Mouse (Mus musculus) neural tube, embryonic 14.5 days (tissue): ENCODE results near the gene Mrpl4. TPM values are rescaled to one million over a fixed set of nuclear protein-coding genes. Genes with fewer than 3 reads are reported as not detected.

Experiments used
- ATAC-seq: fragments of 200-750 bp; cut with Nextera tagmentation; 2 replicates; pipeline ENCODE4 v1.8.0; 2017; ENCODE audit warnings: low read depth, mild to moderate bottlenecking, moderate TSS enrichment, moderate library complexity
- H3K27ac ChIP-seq: fragments of 300-500 bp; sonication (generic); 2 replicates; pipeline ENCODE4 v1.5.1; 2014; ENCODE audit warnings: low read depth, mild to moderate bottlenecking, control low read depth, low read length, moderate library complexity, mixed read lengths
- H3K27me3 ChIP-seq: fragments of 300-500 bp; sonication (generic); 2 replicates; pipeline ENCODE4 v1.6.1; 2014; ENCODE audit warnings: low read length; ENCODE audit not compliant: control insufficient read depth, insufficient read depth
- H3K36me3 ChIP-seq: fragments of 300-500 bp; sonication (generic); 2 replicates; pipeline ENCODE4 v1.6.1; 2014; ENCODE audit warnings: low read length, mixed read lengths; ENCODE audit not compliant: control insufficient read depth, insufficient read depth
- H3K4me1 ChIP-seq: fragments of 300-500 bp; sonication (generic); 2 replicates; pipeline ENCODE4 v1.6.1; 2014; ENCODE audit warnings: low read length; ENCODE audit not compliant: control insufficient read depth, insufficient read depth
- H3K4me2 ChIP-seq: fragments of 300-500 bp; sonication (generic); 2 replicates; pipeline ENCODE4 v1.6.1; 2014; ENCODE audit warnings: mild to moderate bottlenecking, low read depth, low read length, control low read depth
- H3K4me3 ChIP-seq: fragments of 300-500 bp; sonication (generic); 2 replicates; pipeline ENCODE4 v1.5.1; 2014; ENCODE audit warnings: low read depth, low read length, control low read depth, mixed read lengths
- H3K9ac ChIP-seq: fragments of 300-500 bp; sonication (generic); replicated peaks from 2 replicates; pipeline ENCODE4 v1.6.1; 2014; ENCODE audit warnings: low read depth, mild to moderate bottlenecking, control low read depth, low read length, mixed read lengths
- H3K9me3 ChIP-seq: fragments of 300-500 bp; sonication (generic); 2 replicates; pipeline ENCODE4 v1.6.1; 2016; ENCODE audit warnings: low read length; ENCODE audit not compliant: control insufficient read depth
- WGBS: fragments of 180-500 bp; shearing (Covaris S2); extraction: QIAGEN DNeasy Blood & Tissue Kit; methylation state at CpG from one replicate; pipeline ENCODE4 v1.1.7; 2014; 5-methylcytosine and 5-hydroxymethylcytosine counted together
- polyA plus RNA-seq: library from polyadenylated mRNA; unstranded; fragments of >200 nt; fragmentation: Nextera tagmentation; extraction: Ambion mirVana; gene quantifications from 2 replicates; pipeline ENCODE4 v1.2.1, GENCODE M21; 2014

The Mrpl4 gene
- polyA plus RNA-seq, result 103 and 115 TPM in 2 replicates

DNA sequence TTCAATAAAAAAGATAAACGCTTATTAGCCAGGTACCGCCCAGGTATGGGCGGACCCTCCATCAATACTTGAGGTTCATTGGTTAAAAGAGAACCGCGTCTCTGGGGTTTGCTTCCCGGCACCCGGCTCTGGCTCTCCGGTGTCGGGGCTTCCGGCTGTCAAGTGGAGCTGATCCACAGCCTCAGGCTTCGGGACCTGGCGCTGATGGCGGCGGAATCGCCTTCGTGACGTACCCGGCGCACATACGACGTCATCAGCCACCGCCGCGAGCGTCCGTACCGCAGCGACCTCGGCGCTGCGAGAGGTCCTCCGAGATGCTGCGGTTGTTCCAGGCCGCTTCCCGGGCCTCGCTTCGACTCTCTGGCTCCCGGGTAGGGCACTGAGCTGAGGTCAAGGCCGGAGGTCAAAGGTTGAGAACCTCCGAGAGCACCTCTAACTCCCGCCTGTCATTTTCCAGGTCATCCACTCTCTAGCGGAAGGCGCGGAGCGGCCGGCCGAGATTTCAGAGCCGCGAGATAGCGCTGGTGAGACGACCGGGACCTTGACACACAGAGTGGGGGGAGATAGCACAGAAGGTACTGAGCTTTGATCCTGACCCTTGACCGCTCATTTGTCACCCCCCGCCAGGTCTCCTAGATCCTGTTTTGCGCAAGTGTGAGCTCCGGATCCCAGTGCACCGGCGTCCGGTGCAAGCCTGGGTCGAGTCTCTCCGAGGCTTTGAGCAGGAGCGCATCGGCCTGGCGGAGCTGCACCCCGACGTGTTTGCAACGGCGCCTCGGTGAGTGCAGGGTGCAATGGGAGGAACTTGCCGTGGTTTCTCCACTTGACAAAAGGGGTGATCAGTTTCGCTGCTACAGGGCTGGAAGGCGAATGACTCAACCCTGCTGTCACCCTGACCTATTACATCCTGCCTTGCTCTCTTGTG lies at the start of gene Mrpl4:
TSS of gene Mrpl4 (plus strand) at position 112 of the 925 bp plus-strand sequence.
- Histone ChIP-seq H3K27me3 (no peaks in the 10 kb centered on the region), H3K9me3 (no peaks in the 10 kb centered on the region), H3K27ac (peak within 1 kb of the TSS; percentile 88), H3K4me3 (peak within 1 kb of the TSS; percentile 79), H3K4me2 (peak within 1 kb of the TSS; percentile 61), H3K36me3 (peaks cover 14% of the 10 kb centered on the region), H3K9ac (peak within 1 kb of the TSS; percentile 79), H3K4me1 (peaks cover 5% of the 10 kb centered on the region; the same call in 1 of the 2 replicates)
- 1% methylated on average over 72 of the region's 72 CpGs for WGBS
- ATAC-seq, result peak; percentile 93

GRCm38 (mm10) chr9:20956989-20957388 lies 45.5 kb upstream of the Mrpl4 start:
- Histone ChIP-seq H3K9me3 (no peaks in the 10 kb centered on the region), H3K9ac (no peak overlapping the region), H3K4me3 (no peak overlapping the region), H3K4me1 (no peaks in the 10 kb centered on the region), H3K27ac (no peak overlapping the region), H3K27me3 (no peaks in the 10 kb centered on the region), H3K4me2 (no peak overlapping the region), H3K36me3 (no peaks in the 10 kb centered on the region)
- no peak for ATAC-seq
- WGBS, result 77% methylated on average over 3 of the region's 3 CpGs

- Histone ChIP-seq H3K4me3 (no peak within 1 kb of the TSS), H3K4me2 (no peak within 1 kb of the TSS), H3K9ac (no peak within 1 kb of the TSS), H3K36me3 (no peaks in the 10 kb centered on the region), H3K4me1 (no peaks in the 10 kb centered on the region), H3K27ac (no peak within 1 kb of the TSS), H3K27me3 (no peaks in the 10 kb centered on the region), H3K9me3 (no peaks in the 10 kb centered on the region)
- no peak for ATAC-seq
- WGBS, result 87% methylated on average over 2 of the region's 2 CpGs
Measured at GRCm38 (mm10) chr9:20959430-20959938, 43.1 kb upstream of the Mrpl4 start, which contains the start of gene Dnmt1. Gene Dnmt1 (minus strand): TSS chr9:20959888.

GRCm38 (mm10) chr9:20961557-20961956 lies 41.0 kb upstream of the Mrpl4 start:
- H3K27ac ChIP-seq, result no peak overlapping the region
- no peak overlapping the region for H3K4me3 ChIP-seq
- no peak overlapping the region for H3K9ac ChIP-seq
- H3K4me1 ChIP-seq, result no peaks in the 10 kb centered on the region
- H3K36me3 ChIP-seq, result no peaks in the 10 kb centered on the region
- no peaks in the 10 kb centered on the region for H3K27me3 ChIP-seq
- H3K9me3 ChIP-seq, result no peaks in the 10 kb centered on the region
- WGBS, result 75% methylated on average over 9 of the region's 9 CpGs
- no peak overlapping the region for H3K4me2 ChIP-seq
- no peak for ATAC-seq

DNA sequence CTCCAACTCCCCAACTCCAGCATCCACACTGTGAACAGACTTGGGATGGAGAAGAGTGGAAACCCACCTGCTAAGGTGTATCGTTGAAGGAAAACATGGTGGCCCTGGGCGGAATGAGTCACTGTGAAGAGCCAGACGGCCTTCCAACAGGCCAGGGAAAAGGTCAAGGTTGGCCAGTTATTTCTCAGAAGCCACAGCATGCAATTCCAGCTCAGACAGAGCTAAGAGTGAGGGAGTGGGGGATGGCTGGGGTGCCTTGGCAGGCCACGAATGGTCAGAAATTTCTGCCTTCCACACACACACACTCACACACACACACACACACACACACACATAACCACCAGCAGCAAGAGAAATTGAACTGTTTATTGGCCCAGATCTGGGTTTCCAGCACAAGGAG lies 36.9 kb upstream of the Mrpl4 start:
- Histone ChIP-seq H3K4me3 (no peak overlapping the region), H3K27ac (no peak overlapping the region)
- ATAC-seq, result no peak

DNA sequence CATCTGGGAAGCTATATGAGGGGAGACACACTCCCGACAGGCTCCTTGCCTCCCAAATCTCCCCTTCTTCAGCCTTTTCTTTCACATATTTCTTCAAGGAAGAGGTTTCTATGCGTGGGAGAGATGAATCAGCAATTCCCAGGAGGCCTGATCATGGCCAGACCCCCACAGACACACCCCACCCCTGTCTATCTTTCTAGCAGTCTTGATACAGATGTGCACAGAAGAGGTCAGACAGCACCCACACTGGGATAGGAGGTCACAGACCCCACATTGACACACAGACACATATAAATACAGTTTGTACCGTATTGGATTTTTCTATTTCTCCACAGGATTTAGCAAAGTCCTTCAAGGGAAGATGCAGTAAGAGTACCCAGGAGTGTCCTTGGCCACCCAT lies 36.5 kb upstream of the Mrpl4 start:
- WGBS, result 93% methylated on average over 3 of the region's 3 CpGs
- Histone ChIP-seq H3K4me3 (no peak overlapping the region), H3K4me1 (no peaks in the 10 kb centered on the region), H3K9ac (no peak overlapping the region), H3K27me3 (no peaks in the 10 kb centered on the region), H3K36me3 (no peaks in the 10 kb centered on the region), H3K27ac (no peak overlapping the region), H3K9me3 (no peaks in the 10 kb centered on the region), H3K4me2 (no peak overlapping the region)
- ATAC-seq, result no peak

More for the DNA sequence above, 36.9 kb upstream of the Mrpl4 start:
- H3K36me3 ChIP-seq, result no peaks in the 10 kb centered on the region
- no peaks in the 10 kb centered on the region for H3K27me3 ChIP-seq
- 87% methylated on average over 4 of the region's 4 CpGs for WGBS
- no peak overlapping the region for H3K9ac ChIP-seq
- no peaks in the 10 kb centered on the region for H3K4me1 ChIP-seq
- no peak overlapping the region for H3K4me2 ChIP-seq
- no peaks in the 10 kb centered on the region for H3K9me3 ChIP-seq

- no peaks in the 10 kb centered on the region for H3K4me1 ChIP-seq
- WGBS, result 83% methylated on average over 5 of the region's 5 CpGs
- no peaks in the 10 kb centered on the region for H3K9me3 ChIP-seq
- ATAC-seq, result no peak
- H3K36me3 ChIP-seq, result no peaks in the 10 kb centered on the region
- no peak overlapping the region for H3K4me3 ChIP-seq
- no peak overlapping the region for H3K9ac ChIP-seq
- no peaks in the 10 kb centered on the region for H3K27me3 ChIP-seq
- no peak overlapping the region for H3K4me2 ChIP-seq
- H3K27ac ChIP-seq, result no peak overlapping the region
Measured at GRCm38 (mm10) chr9:20966747-20967146, 35.8 kb upstream of the Mrpl4 start.

- WGBS, result 71% methylated on average over 7 of the region's 7 CpGs
- H3K9ac ChIP-seq, result no peak overlapping the region
- no peaks in the 10 kb centered on the region for H3K27me3 ChIP-seq
- H3K27ac ChIP-seq, result no peak overlapping the region
- no peak overlapping the region for H3K4me3 ChIP-seq
- H3K4me1 ChIP-seq, result peaks cover 19% of the 10 kb centered on the region
- no peak overlapping the region for H3K4me2 ChIP-seq
- no peaks in the 10 kb centered on the region for H3K9me3 ChIP-seq
- H3K36me3 ChIP-seq, result no peaks in the 10 kb centered on the region
- no peak for ATAC-seq
Measured at GRCm38 (mm10) chr9:20971751-20972140, 30.8 kb upstream of the Mrpl4 start.
